Mouse (Mus musculus) stomach, postnatal 0 days (tissue): ENCODE measurements around the gene Kat2b.

ENCODE experiments used
- CTCF ChIP-seq: IDR thresholded peaks from 2 replicates; pipeline ENCODE4 v1.5.1; 2016; ENCODE audit warnings: antibody characterized with exemption, low read depth, mild to moderate bottlenecking, moderate library complexity
- EP300 ChIP-seq: optimal IDR thresholded peaks from 2 replicates; pipeline ENCODE3; 2016; ENCODE audit warnings: antibody characterized with exemption

GRCm38 (mm10) chr17:53654596-53654995, 87.9 kb downstream of the Kat2b start:
- no peak for TF ChIP-seq CTCF
- no peak for TF ChIP-seq EP300
